Mouse (Mus musculus) liver, embryonic 13.5 days (tissue): ENCODE data around the gene Nrxn1. TPM values are rescaled to one million over a fixed set of nuclear protein-coding genes. Genes with fewer than 3 reads are reported as not detected.

ENCODE experiments used
- ATAC-seq: fragments of 200-750 bp; cut with Nextera tagmentation; 2 replicates; pipeline ENCODE4 v1.8.0; 2017; ENCODE audit warnings: low read depth, mild to moderate bottlenecking, moderate number of reproducible peaks, moderate library complexity
- DNase-seq: peaks from one replicate; pipeline ENCODE4 v3.0.0; 2022
- H3K27ac ChIP-seq: fragments of 300-500 bp; sonication (generic); 2 replicates; pipeline ENCODE4 v1.5.1; 2015; ENCODE audit warnings: moderate library complexity, mild to moderate bottlenecking, inconsistent platforms
- H3K27me3 ChIP-seq: fragments of 300-500 bp; sonication (generic); 2 replicates; pipeline ENCODE4 v1.6.1; 2015; ENCODE audit warnings: mild to moderate bottlenecking, inconsistent platforms
- H3K36me3 ChIP-seq: fragments of 300-500 bp; sonication (generic); 2 replicates; pipeline ENCODE4 v1.6.1; 2015; ENCODE audit warnings: mild to moderate bottlenecking, inconsistent platforms
- H3K4me1 ChIP-seq: fragments of 300-500 bp; sonication (generic); replicated peaks from 2 replicates; pipeline ENCODE4 v1.6.1; 2015; ENCODE audit warnings: inconsistent platforms
- H3K4me2 ChIP-seq: fragments of 300-500 bp; sonication (generic); 2 replicates; pipeline ENCODE4 v1.6.1; 2015; ENCODE audit warnings: inconsistent platforms, mild to moderate bottlenecking, moderate library complexity
- H3K4me3 ChIP-seq: fragments of 300-500 bp; sonication (generic); replicated peaks from 2 replicates; pipeline ENCODE4 v1.5.1; 2015; ENCODE audit warnings: mild to moderate bottlenecking, inconsistent platforms
- H3K9ac ChIP-seq: fragments of 300-500 bp; sonication (generic); 2 replicates; pipeline ENCODE4 v1.6.1; 2015; ENCODE audit warnings: mild to moderate bottlenecking, inconsistent platforms
- H3K9me3 ChIP-seq: fragments of 300-500 bp; sonication (generic); replicated peaks from 2 replicates; pipeline ENCODE4 v1.6.1; 2016; ENCODE audit warnings: inconsistent platforms
- WGBS: fragments of 180-500 bp; shearing (Covaris S2); methylation state at CpG from one replicate; pipeline ENCODE4 v1.1.7; 2015; ENCODE audit not compliant: insufficient replicate concordance; 5-methylcytosine and 5-hydroxymethylcytosine counted together
- polyA plus RNA-seq: library from polyadenylated mRNA; unstranded; fragments of >200 nt; fragmentation: Nextera tagmentation; extraction: Ambion mirVana; gene quantifications from 2 replicates; pipeline ENCODE4 v1.2.1, GENCODE M21; 2015

The Nrxn1 gene
- polyA plus RNA-seq, 1 experiment from 2014 or later: 0.51 TPM

- Histone ChIP-seq H3K4me1 (no peaks in the 10 kb centered on the region), H3K9ac (no peak overlapping the region), H3K36me3 (no peaks in the 10 kb centered on the region), H3K27ac (no peak overlapping the region), H3K27me3 (no peaks in the 10 kb centered on the region), H3K9me3 (no peaks in the 10 kb centered on the region), H3K4me3 (no peak overlapping the region), H3K4me2 (no peak overlapping the region)
- DNase-seq: no peak
- WGBS: 63% methylated on average over 9 of the region's 9 CpGs
- ATAC-seq: no peak
Observed at GRCm38 (mm10) chr17:90599570-90600524, 493.0 kb downstream of the Nrxn1 start.

- no peaks in the 10 kb centered on the region for H3K27me3 ChIP-seq
- no peak overlapping the region for H3K4me2 ChIP-seq
- H3K36me3 ChIP-seq: no peaks in the 10 kb centered on the region
- no peak overlapping the region for H3K27ac ChIP-seq
- no peaks in the 10 kb centered on the region for H3K4me1 ChIP-seq
- no peak overlapping the region for H3K4me3 ChIP-seq
- H3K9ac ChIP-seq: no peak overlapping the region
- no peaks in the 10 kb centered on the region for H3K9me3 ChIP-seq
- DNase-seq (no peak), ATAC-seq (no peak)
- 58% methylated on average over 9 of the region's 9 CpGs for WGBS
Observed at GRCm38 (mm10) chr17:90594798-90595533, 497.9 kb downstream of the Nrxn1 start.

- Histone ChIP-seq H3K4me2 (no peak overlapping the region), H3K9ac (no peak overlapping the region), H3K27me3 (no peaks in the 10 kb centered on the region), H3K4me1 (no peaks in the 10 kb centered on the region), H3K4me3 (no peak overlapping the region), H3K9me3 (no peaks in the 10 kb centered on the region), H3K36me3 (no peaks in the 10 kb centered on the region), H3K27ac (no peak overlapping the region)
- ATAC-seq: no peak
- DNase-seq: no peak
Observed at GRCm38 (mm10) chr17:90586891-90587290, 506.0 kb downstream of the Nrxn1 start.

- ATAC-seq: no peak
- Histone ChIP-seq H3K4me3 (no peak overlapping the region), H3K4me2 (no peak overlapping the region), H3K36me3 (no peaks in the 10 kb centered on the region), H3K27me3 (no peaks in the 10 kb centered on the region), H3K27ac (no peak overlapping the region), H3K4me1 (no peaks in the 10 kb centered on the region), H3K9ac (no peak overlapping the region), H3K9me3 (no peaks in the 10 kb centered on the region)
- WGBS: 42% methylated on average over 8 of the region's 8 CpGs
- DNase-seq: no peak
Observed at GRCm38 (mm10) chr17:90584666-90585195, 508.1 kb downstream of the Nrxn1 start.

- 26% methylated on average over 12 of the region's 12 CpGs for WGBS
- Histone ChIP-seq H3K9ac (no peak overlapping the region), H3K4me1 (no peaks in the 10 kb centered on the region), H3K36me3 (no peaks in the 10 kb centered on the region), H3K9me3 (no peaks in the 10 kb centered on the region), H3K27ac (no peak overlapping the region), H3K4me3 (no peak overlapping the region), H3K4me2 (no peak overlapping the region), H3K27me3 (no peaks in the 10 kb centered on the region)
- ATAC-seq (no peak), DNase-seq (no peak)
Observed at GRCm38 (mm10) chr17:90583826-90584534, 508.9 kb downstream of the Nrxn1 start.

GRCm38 (mm10) chr17:90583196-90583595 is 509.7 kb downstream of the Nrxn1 start:
- no peaks in the 10 kb centered on the region for H3K4me1 ChIP-seq
- H3K4me2 ChIP-seq: no peak overlapping the region
- H3K27me3 ChIP-seq: no peaks in the 10 kb centered on the region
- no peaks in the 10 kb centered on the region for H3K36me3 ChIP-seq
- no peak overlapping the region for H3K4me3 ChIP-seq
- H3K9me3 ChIP-seq: no peaks in the 10 kb centered on the region
- ATAC-seq (no peak), DNase-seq (no peak)
- no peak overlapping the region for H3K27ac ChIP-seq
- 53% methylated on average over 3 of the region's 3 CpGs for WGBS
- no peak overlapping the region for H3K9ac ChIP-seq

GRCm38 (mm10) chr17:90569877-90570276 is 523.0 kb downstream of the Nrxn1 start:
- WGBS: 57% methylated on average over 2 of the region's 2 CpGs
- Histone ChIP-seq H3K4me3 (no peak overlapping the region), H3K9me3 (no peaks in the 10 kb centered on the region)

GRCm38 (mm10) chr17:90565186-90565585 is 527.7 kb downstream of the Nrxn1 start:
- Histone ChIP-seq H3K9me3 (no peaks in the 10 kb centered on the region), H3K4me2 (no peak overlapping the region), H3K36me3 (no peaks in the 10 kb centered on the region), H3K9ac (no peak overlapping the region), H3K4me1 (no peaks in the 10 kb centered on the region), H3K27ac (no peak overlapping the region), H3K27me3 (no peaks in the 10 kb centered on the region), H3K4me3 (no peak overlapping the region)
- WGBS: 67% methylated on average over 2 of the region's 2 CpGs
- ATAC-seq: no peak
- no peak for DNase-seq

More at GRCm38 (mm10) chr17:90569877-90570276, 523.0 kb downstream of the Nrxn1 start:
- Histone ChIP-seq H3K27me3 (no peaks in the 10 kb centered on the region), H3K27ac (no peak overlapping the region), H3K36me3 (no peaks in the 10 kb centered on the region), H3K4me2 (no peak overlapping the region), H3K4me1 (no peaks in the 10 kb centered on the region), H3K9ac (no peak overlapping the region)
- ATAC-seq: no peak
- no peak for DNase-seq

- H3K9me3 ChIP-seq: no peaks in the 10 kb centered on the region
Observed at GRCm38 (mm10) chr17:90556376-90556775, 536.5 kb downstream of the Nrxn1 start.

GRCm38 (mm10) chr17:90550415-90550814 is 542.5 kb downstream of the Nrxn1 start:
- no peaks in the 10 kb centered on the region for H3K27me3 ChIP-seq
- H3K4me1 ChIP-seq: no peaks in the 10 kb centered on the region
- no peak overlapping the region for H3K4me2 ChIP-seq
- DNase-seq: no peak
- no peaks in the 10 kb centered on the region for H3K36me3 ChIP-seq
- no peak overlapping the region for H3K4me3 ChIP-seq
- H3K9ac ChIP-seq: no peak overlapping the region
- H3K27ac ChIP-seq: no peak overlapping the region
- no peaks in the 10 kb centered on the region for H3K9me3 ChIP-seq
- 77% methylated on average over 4 of the region's 4 CpGs for WGBS
- ATAC-seq: no peak

More at GRCm38 (mm10) chr17:90556376-90556775, 536.5 kb downstream of the Nrxn1 start:
- DNase-seq (no peak), ATAC-seq (no peak)
- Histone ChIP-seq H3K4me3 (no peak overlapping the region), H3K4me2 (no peak overlapping the region), H3K36me3 (no peaks in the 10 kb centered on the region), H3K9ac (no peak overlapping the region), H3K27ac (no peak overlapping the region), H3K27me3 (no peaks in the 10 kb centered on the region), H3K4me1 (no peaks in the 10 kb centered on the region)

GRCm38 (mm10) chr17:90546806-90547205 is 546.1 kb downstream of the Nrxn1 start:
- WGBS: 71% methylated on average over 4 of the region's 4 CpGs
- no peak for ATAC-seq
- no peaks in the 10 kb centered on the region for H3K27me3 ChIP-seq
- no peaks in the 10 kb centered on the region for H3K4me1 ChIP-seq
- H3K4me2 ChIP-seq: no peak overlapping the region
- no peak overlapping the region for H3K27ac ChIP-seq
- H3K4me3 ChIP-seq: no peak overlapping the region
- H3K36me3 ChIP-seq: no peaks in the 10 kb centered on the region
- DNase-seq: no peak
- no peaks in the 10 kb centered on the region for H3K9me3 ChIP-seq
- H3K9ac ChIP-seq: no peak overlapping the region
